Mouse (Mus musculus): ENCODE measurements around the gene Tmcc2. TPM values are rescaled to one million over a fixed set of nuclear protein-coding genes. Genes with fewer than 3 reads are reported as not detected.

The Tmcc2 gene
- 0.47 TPM for polyA plus RNA-seq (2014; fragmentation: Illumina TruSeq; extraction: RNeasy Lipid Tissue Mini Kit (QIAGEN cat#74804); ENCODE audit: low read depth, low replicate concordance)

DNA sequence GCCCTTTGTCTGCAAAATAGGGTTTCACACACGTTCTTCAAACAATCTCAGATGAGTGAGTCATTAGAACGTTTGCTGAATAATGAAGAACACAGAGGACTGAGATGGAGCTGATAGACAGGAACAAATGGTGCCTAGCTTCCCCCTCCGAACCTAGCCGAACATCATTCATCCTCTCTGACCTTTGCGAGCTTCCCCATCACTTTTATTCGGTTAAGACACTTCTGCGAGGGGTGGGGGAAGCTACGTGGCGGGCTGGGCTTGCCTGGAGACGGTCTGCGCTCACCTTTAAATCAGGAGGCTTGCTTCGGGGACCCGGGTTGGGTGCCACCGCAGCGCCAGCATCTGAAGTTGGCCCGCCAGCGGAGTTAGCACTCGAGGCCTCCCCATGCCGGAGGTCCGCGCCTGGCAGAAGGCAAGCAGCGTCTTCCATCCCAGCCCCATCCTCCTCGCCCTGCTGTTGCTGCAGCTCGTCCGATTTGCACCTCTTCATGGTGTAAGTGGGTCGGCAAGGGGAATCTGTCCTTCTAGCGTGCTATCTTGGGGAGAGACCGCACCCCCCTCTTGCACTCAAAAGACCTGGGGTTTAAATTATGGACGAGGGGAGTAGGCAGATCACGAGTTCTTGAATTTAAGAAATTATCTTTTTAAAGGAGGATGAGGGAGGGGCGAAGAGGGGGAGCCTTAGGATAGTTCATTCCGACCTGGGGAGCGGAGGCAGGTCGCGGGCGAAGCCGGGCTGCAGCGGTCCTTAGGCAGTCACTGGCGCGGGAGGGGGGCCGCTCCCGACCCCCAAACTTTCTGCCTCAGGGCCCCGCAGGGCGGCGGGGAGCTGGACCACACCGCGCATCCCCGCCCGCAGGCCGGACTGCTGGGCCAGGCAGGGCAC lies at the start of gene Tmcc2:
TSS of gene Tmcc2 (minus strand) at position 591 of the 889 bp plus-strand sequence.

DNA sequence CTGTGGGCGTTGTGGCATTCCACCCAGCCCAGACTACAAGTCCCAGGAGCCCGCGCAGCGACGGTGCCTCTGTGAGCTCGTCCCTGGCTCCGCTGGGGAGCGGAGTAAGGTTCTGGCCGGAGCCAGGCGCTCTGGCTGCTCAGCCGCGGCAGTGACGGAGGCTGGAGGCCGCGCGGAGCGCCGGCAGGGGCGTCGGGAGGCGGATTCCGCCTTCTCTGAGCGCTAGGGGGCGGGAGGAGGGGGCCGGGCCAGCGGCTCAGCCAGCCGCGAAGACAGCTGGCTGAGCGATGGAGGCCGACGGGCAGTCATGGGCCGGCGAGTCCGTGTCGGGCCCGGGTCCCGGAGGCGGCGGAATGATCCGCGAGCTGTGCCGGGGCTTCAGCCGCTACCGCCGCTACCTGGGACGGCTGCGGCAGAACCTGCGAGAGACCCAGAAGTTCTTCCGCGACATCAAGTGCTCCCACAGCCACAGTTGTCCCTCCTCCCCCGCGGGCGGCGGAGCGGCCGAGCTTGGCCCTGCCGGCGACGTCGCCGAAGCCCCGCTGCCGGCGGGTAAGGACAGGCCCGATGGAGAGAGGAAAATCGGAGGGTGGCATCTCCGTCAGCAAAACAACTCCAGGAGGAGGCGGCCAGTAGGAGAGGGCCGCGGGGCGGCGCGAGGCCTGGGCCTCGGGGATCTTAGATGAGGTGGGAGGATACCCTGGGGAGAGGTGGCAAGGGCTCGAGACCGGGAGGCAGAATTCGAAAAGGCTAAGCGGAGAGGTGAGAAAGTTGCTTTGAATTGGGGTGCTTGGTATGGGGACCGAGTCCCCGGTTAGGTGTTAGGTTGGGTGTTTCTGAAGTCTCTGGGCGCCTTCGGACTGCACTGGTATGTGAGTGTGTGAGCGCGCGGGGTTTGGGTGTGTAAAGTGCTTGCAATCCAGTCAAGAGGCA lies 26.5 kb upstream of the Tmcc2 start, which contains the start of gene Dstyk:
TSS of gene Dstyk (plus strand) at position 237 of the 933 bp plus-strand sequence.

DNA sequence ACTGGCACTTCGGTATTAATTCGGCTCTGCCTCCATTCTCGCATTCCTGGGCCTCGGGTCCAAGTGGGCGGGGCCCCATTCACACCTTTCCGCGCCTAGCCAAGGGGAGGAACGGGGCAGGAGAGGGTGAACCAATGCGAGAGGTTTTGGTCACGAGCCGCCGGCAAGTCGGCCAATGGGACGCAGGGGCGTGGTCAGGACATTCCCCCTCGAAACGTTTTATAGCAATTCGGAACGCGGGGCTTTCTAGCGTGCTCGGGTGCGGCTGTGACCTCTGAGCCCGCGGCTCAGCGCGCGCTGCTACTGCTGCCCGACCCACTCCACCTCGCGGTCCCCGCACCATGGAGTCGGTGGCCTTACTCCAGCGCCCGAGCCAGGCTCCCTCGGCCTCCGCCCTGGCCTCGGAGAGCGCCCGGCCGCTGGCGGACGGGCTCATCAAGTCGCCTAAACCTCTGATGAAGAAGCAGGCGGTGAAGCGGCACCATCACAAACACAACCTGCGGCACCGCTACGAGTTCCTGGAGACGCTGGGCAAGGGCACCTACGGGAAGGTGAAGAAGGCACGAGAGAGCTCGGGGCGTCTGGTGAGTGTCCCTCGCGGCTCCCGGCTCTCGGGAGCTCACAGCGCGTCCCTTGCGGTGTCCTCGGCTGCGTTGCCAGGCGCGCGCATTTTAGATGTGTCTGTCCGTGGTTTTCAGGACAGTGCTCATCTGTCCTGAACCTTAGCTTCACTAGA lies 75.0 kb downstream of the Tmcc2 start, which contains the start of gene Nuak2:
TSS of gene Nuak2 (plus strand) at position 238 of the 736 bp plus-strand sequence.

Other genes with a start within 250 kb of the Tmcc2 start
- gene Lemd1, start 199.8 kb downstream of the Tmcc2 start, polyA plus RNA-seq (2014; fragmentation: Illumina TruSeq; extraction: RNeasy Lipid Tissue Mini Kit (QIAGEN cat#74804); ENCODE audit: low read depth, low replicate concordance) = not detected
- gene AC124108.1, start 199.8 kb downstream of the Tmcc2 start, polyA plus RNA-seq (2014; fragmentation: Illumina TruSeq; extraction: RNeasy Lipid Tissue Mini Kit (QIAGEN cat#74804); ENCODE audit: low read depth, low replicate concordance) = not detected
- gene Gm10188, start 161.5 kb downstream of the Tmcc2 start, polyA plus RNA-seq (2014; fragmentation: Illumina TruSeq; extraction: RNeasy Lipid Tissue Mini Kit (QIAGEN cat#74804); ENCODE audit: low read depth, low replicate concordance) = not detected
- 0.47 TPM for gene Klhdc8a, start 92.7 kb downstream of the Tmcc2 start, polyA plus RNA-seq (2014; fragmentation: Illumina TruSeq; extraction: RNeasy Lipid Tissue Mini Kit (QIAGEN cat#74804); ENCODE audit: low read depth, low replicate concordance)
- gene Nuak2, start 75.2 kb downstream of the Tmcc2 start, polyA plus RNA-seq (2014; fragmentation: Illumina TruSeq; extraction: RNeasy Lipid Tissue Mini Kit (QIAGEN cat#74804); ENCODE audit: low read depth, low replicate concordance) = 20.2 TPM
- gene Dstyk, start 26.3 kb upstream of the Tmcc2 start, polyA plus RNA-seq (2014; fragmentation: Illumina TruSeq; extraction: RNeasy Lipid Tissue Mini Kit (QIAGEN cat#74804); ENCODE audit: low read depth, low replicate concordance) = 15.1 TPM
- gene Rbbp5, start 86.1 kb upstream of the Tmcc2 start, polyA plus RNA-seq (2014; fragmentation: Illumina TruSeq; extraction: RNeasy Lipid Tissue Mini Kit (QIAGEN cat#74804); ENCODE audit: low read depth, low replicate concordance) = 44.6 TPM
- 3.7 TPM for gene Tmem81, start 114.9 kb upstream of the Tmcc2 start, polyA plus RNA-seq (2014; fragmentation: Illumina TruSeq; extraction: RNeasy Lipid Tissue Mini Kit (QIAGEN cat#74804); ENCODE audit: low read depth, low replicate concordance)
- gene Cntn2, start 152.0 kb upstream of the Tmcc2 start, polyA plus RNA-seq (2014; fragmentation: Illumina TruSeq; extraction: RNeasy Lipid Tissue Mini Kit (QIAGEN cat#74804); ENCODE audit: low read depth, low replicate concordance) = not detected